Mouse (Mus musculus) CD4-positive, CD25-positive, alpha-beta regulatory T cell (primary cell): ENCODE measurements around the gene Ascc2. TPM values are rescaled to one million over a fixed set of nuclear protein-coding genes. Genes with fewer than 3 reads are reported as not detected.

Experiments used
- polyA plus RNA-seq: library from polyadenylated mRNA; unstranded; fragments of 100-300 nt; shearing (Covaris generic); gene quantifications from one replicate; pipeline ENCODE4 v1.2.1, GENCODE M21; 2017

The Ascc2 gene
- 45.2 TPM for polyA plus RNA-seq

GRCm38 (mm10) chr11:4637534-4638234, at the start of gene Ascc2:
Gene Ascc2 (plus strand): TSS chr11:4637747.

GRCm38 (mm10) chr11:4594608-4595500, 42.7 kb upstream of the Ascc2 start, which contains the start of gene Mtmr3:
Gene Mtmr3 (minus strand): TSS chr11:4594863.

GRCm38 (mm10) chr11:4620017-4620485, 17.5 kb upstream of the Ascc2 start, which contains the start of gene Gm11032:
Gene Gm11032 (plus strand): TSS chr11:4620067.

GRCm38 (mm10) chr11:4704072-4704964, 66.8 kb downstream of the Ascc2 start, which contains the start of the genes Uqcr10 and Zmat5:
Gene Uqcr10 (minus strand): TSS chr11:4704342.
Gene Zmat5 (plus strand): TSS chr11:4704678.

Other genes with a start within 250 kb of the Ascc2 start
- 0.29 TPM for gene Hormad2, start 196.6 kb upstream of the Ascc2 start, polyA plus RNA-seq
- gene Mtmr3, start 42.9 kb upstream of the Ascc2 start, polyA plus RNA-seq: 148 TPM
- not detected for gene Gm11032, start 17.7 kb upstream of the Ascc2 start, polyA plus RNA-seq
- gene Uqcr10, start 66.6 kb downstream of the Ascc2 start, polyA plus RNA-seq: 349 TPM
- 107 TPM for gene Zmat5, start 66.9 kb downstream of the Ascc2 start, polyA plus RNA-seq
- gene Cabp7, start 109.0 kb downstream of the Ascc2 start, polyA plus RNA-seq: not detected
- gene Nf2, start 211.8 kb downstream of the Ascc2 start, polyA plus RNA-seq: 35.1 TPM
- gene Nipsnap1, start 236.2 kb downstream of the Ascc2 start, polyA plus RNA-seq: 38.4 TPM